Mouse (Mus musculus): Measurements from ENCODE around the gene Itsn2. TPM values are rescaled to one million over a fixed set of nuclear protein-coding genes. Genes with fewer than 3 reads are reported as not detected.
"Not testable (repeated sequence)": the region's sequence is repeated elsewhere in the genome, so short reads cannot be mapped to it uniquely, and the experiment has no call there.

Gene Itsn2
- total RNA-seq, 2 experiments from 2014 or later: 56.8 to 57.5 TPM

- no peak for DNase-seq
These were observed 116.6 kb downstream of the Itsn2 start for GRCm38 (mm10) chr12:4708881-4709604.

- DNase-seq: no peak
These were observed 117.5 kb downstream of the Itsn2 start for GRCm38 (mm10) chr12:4709926-4710325.

GRCm38 (mm10) chr12:4713361-4713760 lies 120.9 kb downstream of the Itsn2 start:
- no peak for DNase-seq

DNA sequence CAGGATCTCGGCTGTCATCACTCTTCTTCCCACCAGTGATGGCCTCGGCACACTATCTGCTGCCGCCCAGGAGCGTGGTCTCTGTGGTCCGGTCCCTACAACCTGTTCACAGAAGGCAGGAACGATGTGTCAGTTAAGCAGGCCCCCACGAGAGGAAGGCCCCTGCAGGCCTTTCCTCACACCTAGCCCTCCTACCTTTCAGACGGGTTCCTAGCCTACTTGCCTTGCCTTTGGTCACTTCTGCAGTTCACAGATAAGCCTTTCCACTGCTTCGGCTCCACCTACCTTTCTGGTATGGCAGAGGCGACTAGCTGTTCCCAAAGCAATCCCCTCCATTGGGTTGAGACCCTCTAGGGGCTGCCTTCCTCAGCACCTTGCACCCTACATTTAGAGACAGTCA lies 123.2 kb downstream of the Itsn2 start:
- no peak for DNase-seq

GRCm38 (mm10) chr12:4717417-4717816 lies 125.0 kb downstream of the Itsn2 start:
- DNase-seq: peak; percentile 24 to 55

DNA sequence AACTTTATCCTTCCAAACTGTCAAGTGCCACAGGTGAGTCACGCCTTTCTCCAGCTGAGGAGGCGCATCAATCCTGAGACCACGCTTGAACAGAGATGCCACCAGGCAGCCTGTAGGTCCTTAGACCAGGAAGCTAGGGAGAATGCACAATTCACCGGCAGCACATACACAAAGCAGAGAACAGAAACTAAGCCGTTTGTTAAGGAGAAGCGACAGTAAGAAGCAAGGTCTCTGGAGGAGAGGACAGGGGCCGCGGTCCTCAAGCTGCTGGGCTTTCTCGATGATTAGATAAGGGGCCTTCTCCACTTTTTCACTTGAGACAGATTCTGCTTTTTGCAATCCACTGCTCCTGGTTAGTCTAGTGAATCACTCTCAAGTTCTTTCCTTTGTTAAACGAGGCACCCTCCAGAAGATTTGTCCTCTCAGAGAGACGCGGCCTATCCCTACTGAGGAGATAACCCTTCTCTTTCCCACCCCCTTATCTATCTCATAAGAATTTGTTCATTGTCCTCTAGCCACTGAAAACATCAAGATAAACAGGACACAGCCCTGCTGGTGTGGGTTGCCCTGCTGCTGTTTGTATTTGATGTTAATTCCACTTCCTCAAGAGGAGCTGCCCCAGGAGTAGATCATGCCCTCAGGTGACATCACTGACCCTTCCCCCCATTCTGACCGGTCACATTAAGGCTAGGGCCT lies 126.8 kb downstream of the Itsn2 start:
- DNase-seq: no peak

DNA sequence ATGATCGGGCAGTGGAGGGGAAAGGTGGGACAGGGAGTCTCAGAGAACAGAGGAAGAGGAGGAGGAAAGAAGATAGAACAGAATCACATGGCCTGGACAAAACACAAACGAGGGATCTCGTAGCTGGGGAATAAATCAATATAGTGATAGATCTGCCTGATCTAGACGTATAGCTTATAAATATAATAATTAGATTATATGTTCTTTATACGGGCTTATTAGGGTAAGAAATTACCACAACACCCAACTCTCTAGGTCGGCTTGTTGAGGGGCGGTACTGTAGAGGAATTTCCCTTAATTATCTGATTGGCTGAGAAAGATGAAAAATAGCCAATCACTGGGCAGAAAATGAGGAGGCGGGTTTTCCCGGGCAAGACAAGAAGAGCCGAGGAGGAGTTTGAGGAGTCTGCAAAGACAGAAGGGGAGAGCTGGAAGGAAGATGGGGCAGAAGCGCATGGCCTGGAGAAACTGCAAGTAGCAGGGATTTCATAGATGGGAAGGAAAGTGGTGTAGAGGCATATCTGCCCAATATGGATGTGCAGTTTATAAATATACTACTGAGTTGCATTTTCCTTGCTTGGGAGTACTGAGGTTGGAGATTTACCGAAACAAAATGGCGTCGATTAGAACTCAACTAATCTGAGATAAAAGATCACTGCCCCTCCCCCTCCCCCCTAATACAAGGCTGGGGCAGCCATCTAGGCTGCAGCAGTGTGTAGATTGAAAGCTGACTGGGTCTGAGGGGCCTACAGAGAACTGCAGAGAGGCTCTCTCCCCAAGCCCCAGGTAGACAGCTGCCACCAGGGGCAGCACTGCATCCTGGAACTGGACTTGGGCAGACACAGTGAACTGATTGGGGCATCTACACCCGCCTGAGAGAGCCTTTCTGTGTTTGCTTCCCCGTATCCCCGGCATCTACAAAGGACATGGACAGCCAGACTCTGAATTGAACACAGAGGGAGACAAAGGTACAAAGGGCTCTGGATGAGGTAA lies 127.6 kb downstream of the Itsn2 start:
- DNase-seq: no peak

- no peak for DNase-seq
These were observed 136.7 kb downstream of the Itsn2 start for GRCm38 (mm10) chr12:4729165-4729564.

DNA sequence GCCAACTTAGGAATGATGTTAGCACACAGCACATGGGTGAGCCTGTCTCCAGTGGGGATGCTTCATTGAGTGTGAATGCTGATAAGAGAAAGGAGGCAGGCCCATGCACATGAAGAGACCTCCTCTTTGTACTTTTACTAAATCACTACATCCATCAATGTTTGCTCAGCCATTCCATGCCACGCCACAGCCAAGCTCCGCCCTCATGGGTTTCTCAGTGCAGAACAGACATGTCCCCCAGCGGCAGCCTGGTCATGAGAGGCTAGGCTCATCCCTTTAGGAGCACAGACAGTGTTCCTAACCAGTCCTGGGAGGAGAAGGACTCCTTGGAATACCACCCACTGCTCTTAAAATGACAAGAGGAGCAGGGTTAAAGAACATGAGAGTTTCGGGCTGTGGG lies 139.2 kb downstream of the Itsn2 start:
- DNase-seq: no peak

GRCm38 (mm10) chr12:4732332-4732731 lies 139.9 kb downstream of the Itsn2 start:
- DNase-seq: no peak

GRCm38 (mm10) chr12:4738031-4738576 lies 145.7 kb downstream of the Itsn2 start, which contains the start of gene Fam228a:
Gene Fam228a, minus strand, starts transcription at chr12:4738430.
- no peak for DNase-seq

DNA sequence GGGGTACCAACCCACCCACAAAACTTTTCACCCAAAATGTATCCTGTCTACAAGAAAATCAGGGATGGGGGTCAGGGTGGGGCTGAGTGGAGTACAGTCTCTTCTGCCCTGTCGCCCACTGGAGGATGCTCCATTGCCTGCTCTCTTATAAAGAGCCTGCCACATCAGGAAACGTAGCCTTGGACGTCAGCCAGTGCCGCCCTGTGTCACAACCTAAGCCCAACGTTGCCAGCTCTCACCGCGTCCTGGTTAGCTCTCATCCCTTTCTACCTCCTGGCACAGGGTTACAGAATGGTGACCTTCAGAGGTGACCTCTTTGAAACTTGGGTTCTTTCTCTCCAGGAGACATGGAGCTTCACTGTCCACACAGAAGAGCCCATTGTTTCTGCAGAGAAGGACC lies 148.4 kb downstream of the Itsn2 start:
- peak; percentile 43 to 48 for DNase-seq

- no peak for DNase-seq
These were observed 149.7 kb downstream of the Itsn2 start for GRCm38 (mm10) chr12:4742183-4742582.

- DNase-seq: peak; percentile 29 to 41
These were observed 152.0 kb downstream of the Itsn2 start for GRCm38 (mm10) chr12:4744486-4744885.

DNA sequence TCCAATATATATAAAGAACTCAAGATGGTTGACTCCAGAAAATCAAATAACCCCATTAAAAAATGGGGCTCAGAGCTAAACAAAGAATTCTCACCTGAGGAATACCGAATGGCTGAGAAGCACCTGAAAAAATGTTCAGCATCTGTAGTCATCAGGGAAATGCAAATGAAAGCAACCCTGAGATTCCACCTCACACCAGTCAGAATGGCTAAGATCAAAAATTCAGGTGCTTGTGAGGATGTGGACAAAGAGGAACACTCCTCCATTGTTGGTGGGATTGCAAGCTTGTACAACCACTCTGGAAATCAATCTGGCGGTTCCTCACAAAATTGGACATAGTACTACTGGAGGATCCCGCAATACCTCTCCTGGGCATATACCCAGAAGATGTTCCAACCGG lies 162.0 kb downstream of the Itsn2 start:
- not testable (repeated sequence) for DNase-seq

DNA sequence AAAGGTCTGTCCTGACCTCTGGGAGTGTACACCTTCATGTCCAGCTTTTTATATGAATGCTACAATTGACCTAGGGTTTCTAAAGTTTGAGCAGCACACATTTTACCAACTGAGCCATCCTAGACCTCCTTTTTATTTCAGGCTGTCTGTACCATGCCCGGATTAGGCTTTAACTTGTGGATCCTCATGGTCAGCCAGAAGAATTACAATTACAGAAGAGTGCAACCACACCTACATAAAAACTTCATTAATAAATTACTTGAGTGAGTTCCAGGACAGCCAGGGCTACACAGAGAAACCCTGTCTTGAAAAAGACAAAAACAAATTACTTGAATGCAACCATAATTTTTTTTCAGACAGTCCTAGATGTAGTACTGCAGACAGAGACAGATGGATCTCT lies 164.6 kb downstream of the Itsn2 start:
- no peak for DNase-seq

Other genes starting within 250 kb of the Itsn2 start
- 10 to 100 TPM; 36.6 to 36.8 TPM for gene Ncoa1, start 115.5 kb upstream of the Itsn2 start, total RNA-seq (2021)
- not detected for gene Gm3625, start 289 bp downstream of the Itsn2 start, total RNA-seq (2021)
- under 1 TPM; 0.20 to 0.30 TPM for gene Fam228a, start 145.8 kb downstream of the Itsn2 start, total RNA-seq (2021)
- 1 to 10 TPM in 1 of 2 experiments, under 1 TPM in 1; 0.73 to 1.8 TPM for gene Pfn4, start 176.4 kb downstream of the Itsn2 start, total RNA-seq (2021)
- 1 to 10 TPM; 3.6 to 4.9 TPM for gene Fam228b, start 176.6 kb downstream of the Itsn2 start, total RNA-seq (2021)
- gene Sf3b6, start 224.9 kb downstream of the Itsn2 start, total RNA-seq (2021): 100 to 1,000 TPM; 104 to 110 TPM
- 1 to 10 TPM; 4.2 to 5.4 TPM for gene Fkbp1b, start 249.0 kb downstream of the Itsn2 start, total RNA-seq (2021)